Mouse (Mus musculus) Muller cell, postnatal 12 days (primary cell): ENCODE results near the gene Fbxo17.
"Not testable (repeated sequence)": the region's sequence is repeated elsewhere in the genome, so short reads cannot be mapped to it uniquely, and the experiment has no call there.

ENCODE experiments used
- DNase-seq: peaks from one replicate; pipeline ENCODE4 v3.0.0-alpha.2; 2015; ENCODE audit errors: inconsistent ontology term

Gene Fbxo17

DNA sequence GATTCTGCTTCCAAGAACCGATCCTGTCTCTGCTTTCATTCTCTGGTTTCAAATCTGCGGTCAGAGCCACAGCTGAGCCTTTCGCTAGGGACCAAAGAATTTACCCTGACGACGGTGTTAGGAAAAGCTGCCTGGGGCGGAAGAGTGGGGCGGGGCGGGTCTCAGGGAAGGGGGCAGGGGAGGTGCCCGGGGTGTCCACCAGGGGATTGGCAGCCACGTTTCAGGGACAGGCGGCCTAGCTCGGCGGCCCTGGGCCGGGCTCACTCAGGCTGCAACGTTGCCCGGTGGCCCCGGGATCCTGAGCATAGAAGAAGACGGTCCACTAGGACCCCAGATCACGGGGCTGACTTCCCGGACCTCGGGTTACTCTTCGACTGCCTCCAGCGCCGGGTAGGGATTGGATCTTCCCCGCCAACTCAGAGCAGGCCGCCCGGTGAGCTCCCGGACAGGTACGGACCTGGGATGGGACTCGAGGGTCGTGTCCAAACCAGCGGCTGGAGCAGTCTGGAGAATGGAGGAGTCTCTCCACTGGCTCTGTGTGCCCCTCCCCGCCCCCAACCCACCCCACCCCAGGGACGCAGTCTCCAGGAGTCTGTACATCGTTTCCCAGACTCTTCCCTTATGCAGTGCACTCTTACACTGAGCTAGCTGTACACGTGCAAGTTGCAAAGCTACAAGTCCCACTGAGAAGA is at the start of gene Fbxo17:
Fbxo17 (plus strand) TSS at position 215 of the 692 bp plus-strand sequence.
- DNase-seq = peak; percentile 93

DNA sequence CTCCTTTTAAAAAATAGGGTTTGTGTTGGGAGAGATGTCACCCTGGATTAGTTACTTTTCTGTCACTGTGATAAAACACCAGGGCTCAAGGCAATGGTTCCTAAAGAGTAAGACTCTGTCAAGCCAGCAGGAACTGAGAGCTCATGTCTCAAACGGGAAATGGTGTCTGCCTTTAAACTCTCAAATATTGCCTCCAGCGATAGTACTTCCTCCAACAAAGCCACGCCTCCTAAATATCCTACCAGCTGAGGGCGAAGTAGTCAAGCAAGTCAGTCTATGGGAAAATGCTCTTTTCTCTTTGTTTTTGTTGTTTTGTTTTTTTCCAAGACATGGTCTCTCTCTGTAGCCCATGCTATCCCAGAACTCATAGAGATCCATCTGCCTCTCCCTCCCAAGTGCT is 45.4 kb upstream of the Fbxo17 start:
- DNase-seq = no peak

DNA sequence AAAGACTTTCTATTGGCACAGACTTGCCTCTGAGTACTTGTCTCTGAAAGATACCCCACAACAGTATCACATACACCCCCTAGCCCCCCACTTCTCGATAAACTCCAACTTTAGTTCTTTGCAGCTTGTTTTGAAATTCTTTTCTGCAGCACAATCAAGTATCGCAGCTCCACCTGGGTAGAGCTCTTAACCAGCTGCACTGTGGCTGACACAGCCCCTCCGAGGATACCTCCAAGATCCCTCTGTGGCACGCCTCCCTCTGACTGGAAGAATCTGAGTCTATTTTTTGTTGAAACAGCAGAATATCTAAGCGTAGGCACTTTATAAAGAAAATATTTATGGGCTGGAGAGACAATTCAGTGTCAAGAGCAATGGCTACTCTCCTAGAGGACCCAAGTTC is 44.3 kb upstream of the Fbxo17 start:
- DNase-seq = no peak

DNA sequence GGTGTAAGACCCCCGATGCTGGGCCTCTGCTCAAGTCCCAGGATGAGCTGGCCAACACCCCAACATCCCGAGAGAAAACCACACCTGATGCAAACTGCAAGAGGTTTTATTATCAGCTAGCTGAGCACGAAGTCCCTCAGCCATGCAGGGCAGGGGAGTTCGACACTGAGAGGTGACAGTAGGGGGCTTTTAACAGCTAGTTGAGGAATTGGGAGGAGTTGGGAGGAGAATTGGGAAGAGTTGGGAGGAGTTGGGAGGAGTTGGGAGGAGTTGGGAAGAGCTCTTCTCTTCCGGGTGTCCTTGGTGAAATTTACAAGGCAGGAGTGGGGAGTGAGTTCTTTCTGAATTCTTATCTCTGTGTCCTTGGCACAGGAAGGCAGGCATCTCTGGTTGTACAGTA is 43.8 kb upstream of the Fbxo17 start:
- DNase-seq = not testable (repeated sequence)

DNA sequence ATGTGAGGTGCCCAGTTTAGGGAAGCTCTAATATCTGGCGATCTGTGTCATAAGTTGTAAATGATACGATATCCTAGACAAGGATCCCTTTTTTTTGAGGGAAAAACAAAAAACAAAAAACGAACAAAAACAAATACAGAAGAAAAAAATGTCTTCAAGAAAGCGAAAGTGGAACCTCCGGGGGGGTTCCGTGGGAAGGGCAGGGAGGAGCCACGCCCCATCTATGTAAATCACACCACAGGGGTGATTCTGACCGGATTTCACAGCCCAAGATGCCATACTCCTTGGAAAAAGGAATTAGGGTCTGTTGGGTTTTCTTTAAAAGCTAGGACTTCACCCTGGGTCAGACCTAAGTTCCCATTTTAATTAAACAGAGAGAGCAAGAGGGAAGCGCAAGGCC is 41.6 kb upstream of the Fbxo17 start:
- no peak for DNase-seq

DNA sequence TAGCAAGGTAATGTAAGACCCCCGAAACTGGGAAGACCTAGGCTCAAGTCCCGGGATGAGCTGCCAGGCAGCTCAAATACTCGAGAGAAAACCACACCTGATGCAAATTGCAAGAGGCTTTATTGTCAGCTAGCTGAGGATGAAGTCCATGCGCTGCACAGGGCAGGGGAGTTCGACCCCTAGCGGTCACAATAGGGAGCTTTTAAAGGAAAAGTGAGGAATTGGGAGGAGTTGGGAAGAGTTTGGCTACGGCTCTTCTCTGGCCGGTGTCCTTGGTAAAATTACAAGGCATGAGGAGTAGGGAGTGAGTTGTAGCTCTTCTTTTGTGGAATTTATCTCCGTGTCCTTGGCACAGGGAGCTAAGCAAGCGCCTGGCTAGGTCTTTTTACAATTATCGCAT is 40.9 kb upstream of the Fbxo17 start:
- DNase-seq = no peak

DNA sequence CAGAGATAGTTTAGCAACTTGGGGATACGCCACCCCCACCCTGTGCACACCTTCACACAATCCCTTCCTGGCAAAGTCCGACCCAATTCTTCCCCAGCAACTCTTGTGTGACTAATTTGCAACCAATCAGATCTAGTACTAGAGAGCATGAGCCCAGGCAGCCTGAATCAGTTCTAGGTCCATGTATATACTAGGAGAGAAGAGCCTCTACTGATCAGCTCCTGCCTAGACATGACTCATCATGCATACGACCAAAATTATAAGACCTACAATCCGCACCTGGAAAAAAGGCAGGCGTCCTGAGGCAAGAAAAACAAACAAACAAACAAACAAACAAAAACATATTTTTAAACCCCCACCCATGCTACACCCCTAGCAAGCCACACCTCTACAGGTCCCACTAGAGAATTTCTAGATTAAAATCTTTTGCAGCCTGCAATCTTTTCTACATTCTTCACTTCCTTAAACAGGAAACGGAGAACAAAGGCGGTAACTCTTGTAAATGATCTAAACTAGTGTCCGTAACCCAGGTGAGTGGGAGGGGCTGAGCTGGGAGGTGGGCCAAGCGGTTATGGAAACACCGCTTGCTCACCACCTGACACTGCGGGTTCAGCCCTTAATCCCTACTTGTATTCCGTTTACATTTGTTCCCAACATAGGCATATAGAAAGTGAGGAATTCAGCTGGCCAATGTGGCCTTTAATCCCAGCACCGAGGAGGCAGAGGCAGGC is 39.6 kb upstream of the Fbxo17 start:
- DNase-seq = no peak

DNA sequence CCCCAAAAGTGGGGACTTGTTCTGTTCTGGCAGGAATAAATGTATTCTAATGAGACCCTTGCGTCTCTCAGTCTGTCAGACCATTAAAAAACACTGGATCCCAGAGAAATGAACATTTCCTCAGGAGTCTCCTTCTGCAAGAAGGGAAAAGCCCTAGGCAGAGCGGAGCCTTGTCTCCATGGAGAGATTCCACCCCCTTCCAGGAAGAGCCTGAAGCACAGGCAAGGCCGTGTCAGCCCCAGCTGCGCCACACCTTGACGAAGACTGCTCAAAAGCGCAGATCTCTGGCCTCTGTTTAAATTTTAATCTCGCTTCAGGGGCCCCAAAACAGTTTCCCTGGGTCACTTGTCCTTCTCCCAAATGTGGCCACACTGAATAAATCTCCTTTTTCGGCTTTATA is 39.0 kb upstream of the Fbxo17 start:
- DNase-seq = no peak

DNA sequence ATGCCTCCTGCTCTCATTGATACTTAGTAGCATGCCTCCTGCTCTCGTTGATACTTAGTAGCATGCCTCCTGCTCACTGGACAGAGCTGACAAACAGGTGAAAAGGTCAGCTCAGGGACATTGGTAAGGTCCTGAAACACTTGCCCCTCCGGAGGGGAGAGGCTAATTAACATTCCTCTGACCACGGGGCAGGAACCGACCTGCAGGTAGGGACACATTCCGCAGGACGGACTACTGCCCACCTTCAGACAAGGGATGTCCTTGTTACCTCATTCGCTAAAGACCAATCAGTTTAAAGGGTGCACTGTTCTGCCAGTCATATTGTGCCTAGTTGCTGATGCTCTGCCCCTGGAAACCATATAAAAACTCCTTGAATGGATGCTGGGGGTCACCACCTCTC is 25.5 kb upstream of the Fbxo17 start:
- no peak for DNase-seq

DNA sequence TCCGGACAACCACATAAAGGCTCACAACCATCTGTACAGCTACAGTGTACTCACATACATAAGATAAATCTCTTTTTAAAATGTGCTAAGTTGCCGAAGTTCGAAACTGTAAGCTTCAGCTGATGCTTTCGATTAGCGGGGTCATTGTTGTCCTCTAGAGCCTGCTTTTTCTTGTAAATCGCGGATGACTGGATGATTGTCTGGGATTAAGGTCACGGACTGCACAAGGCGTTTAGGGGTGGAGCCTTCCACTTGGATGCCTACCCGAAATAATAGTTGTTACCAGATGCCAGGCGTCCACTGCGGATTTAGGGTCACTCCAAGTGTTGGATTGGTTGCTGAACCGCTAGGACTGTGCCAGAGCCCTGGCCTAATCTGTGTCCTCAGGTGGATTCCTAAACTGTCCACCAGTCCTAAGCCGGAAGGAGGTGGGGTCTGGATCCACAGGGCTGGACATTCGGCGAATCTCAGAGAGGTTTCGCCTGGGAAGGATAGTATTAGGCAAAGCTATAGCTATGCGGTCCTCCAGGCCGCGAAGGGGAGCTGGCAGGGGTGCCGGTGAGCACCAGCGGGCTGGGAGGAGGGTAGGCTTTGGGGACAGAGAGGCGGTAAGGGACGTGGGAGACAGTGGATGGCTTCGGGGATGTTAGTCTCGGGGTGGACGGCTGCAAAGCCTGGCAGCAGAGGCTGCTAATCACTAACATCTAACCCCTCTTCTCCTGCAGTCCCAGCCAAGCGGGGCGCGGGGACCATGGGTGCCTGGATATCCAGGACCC is 23.9 kb upstream of the Fbxo17 start, which contains the start of gene Fbxo27:
Fbxo27 (plus strand) TSS at position 305 of the 776 bp plus-strand sequence.
- DNase-seq = peak; percentile 66

DNA sequence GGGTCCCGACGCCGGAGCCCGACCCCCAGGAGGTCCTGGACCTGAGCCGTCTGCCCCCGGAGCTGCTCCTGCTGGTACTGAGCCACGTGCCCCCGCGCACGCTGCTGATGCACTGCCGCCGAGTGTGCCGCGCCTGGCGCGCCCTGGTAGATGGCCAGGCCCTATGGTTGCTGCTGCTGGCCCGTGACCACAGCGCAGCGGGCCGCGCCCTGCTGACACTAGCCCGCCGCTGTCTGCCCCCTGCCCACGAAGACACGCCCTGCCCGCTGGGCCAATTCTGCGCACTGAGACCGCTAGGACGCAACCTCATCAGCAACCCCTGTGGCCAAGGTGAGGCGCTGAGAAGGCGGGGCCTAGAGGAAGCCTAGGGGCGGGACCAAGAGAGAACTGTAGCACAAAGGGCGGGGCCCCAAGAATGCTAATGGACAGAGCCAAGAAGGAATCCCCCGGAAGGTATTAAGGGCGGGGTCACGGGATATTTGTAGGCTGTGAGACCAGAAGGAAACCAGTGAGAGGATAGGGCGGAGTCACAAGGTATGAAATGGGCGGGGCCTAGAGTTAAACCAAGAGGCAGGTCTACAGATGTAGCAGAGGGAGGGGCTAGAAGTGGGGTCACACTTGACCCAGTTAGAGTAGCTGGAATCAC is 23.2 kb upstream of the Fbxo17 start:
- DNase-seq = peak; percentile 88

DNA sequence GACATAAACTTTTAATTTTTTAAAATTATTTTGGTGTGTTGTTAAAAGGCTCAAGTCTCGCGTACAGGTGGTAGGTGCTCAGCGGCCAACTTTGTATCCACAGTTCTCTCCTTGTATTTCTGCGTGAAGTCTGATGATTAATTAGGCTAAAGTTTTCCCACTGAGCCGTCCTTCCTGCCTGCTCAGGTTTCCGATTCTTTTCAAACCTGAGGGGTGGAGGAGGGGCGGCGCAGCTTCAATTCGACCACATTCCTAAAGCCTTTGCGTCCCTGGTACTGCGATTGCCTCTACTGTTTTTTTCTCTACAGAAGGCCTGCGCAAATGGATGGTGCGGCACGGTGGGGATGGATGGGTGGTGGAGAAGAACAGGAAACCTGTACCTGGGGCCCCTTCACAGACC is 22.2 kb upstream of the Fbxo17 start:
- DNase-seq = peak; percentile 15

DNA sequence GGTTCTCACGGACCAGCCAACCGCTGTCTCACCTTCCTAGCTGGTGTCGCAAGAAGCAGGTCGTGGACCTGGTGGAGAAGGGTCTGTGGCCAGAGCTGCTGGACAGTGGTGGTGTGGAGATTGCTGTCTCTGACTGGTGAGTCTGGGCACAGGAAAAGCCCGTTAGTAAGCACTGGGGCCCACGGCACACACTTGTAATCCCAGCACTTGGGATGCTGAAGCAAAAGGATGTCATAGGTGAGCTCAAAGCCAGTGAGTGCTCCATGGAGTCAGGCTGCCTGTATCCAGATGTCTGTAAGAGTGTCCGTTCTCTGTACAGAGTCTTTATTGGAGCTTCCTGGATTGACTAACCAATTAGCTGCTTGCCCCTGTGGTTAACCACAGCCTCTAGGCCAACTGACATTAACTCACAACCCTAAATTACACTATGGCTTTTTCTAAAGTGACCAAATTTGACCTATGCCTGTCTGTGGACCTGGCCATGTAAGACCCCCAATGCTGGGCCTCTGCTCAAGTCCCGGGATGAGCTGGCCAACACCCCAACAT is 21.6 kb upstream of the Fbxo17 start:
- DNase-seq = no peak

DNA sequence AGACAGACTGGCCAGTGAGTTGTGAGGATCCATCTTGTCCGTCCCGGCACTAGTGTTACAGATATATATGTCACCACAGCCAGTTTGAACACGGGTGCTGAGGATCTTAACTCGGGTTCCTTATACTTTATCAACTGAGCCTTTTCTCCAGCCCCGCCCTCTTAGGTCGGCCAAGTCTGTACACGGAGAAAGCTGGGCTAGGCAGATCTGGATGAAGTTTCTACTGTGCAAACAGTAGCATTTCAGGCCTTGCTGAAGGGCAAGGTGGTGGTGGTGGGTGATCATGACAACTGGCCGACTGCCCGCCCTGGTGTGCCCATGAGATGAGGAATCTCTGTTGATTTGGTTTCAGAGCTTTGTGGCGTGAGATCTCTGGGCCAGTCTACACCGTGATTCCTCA is 19.3 kb upstream of the Fbxo17 start:
- no peak for DNase-seq

DNA sequence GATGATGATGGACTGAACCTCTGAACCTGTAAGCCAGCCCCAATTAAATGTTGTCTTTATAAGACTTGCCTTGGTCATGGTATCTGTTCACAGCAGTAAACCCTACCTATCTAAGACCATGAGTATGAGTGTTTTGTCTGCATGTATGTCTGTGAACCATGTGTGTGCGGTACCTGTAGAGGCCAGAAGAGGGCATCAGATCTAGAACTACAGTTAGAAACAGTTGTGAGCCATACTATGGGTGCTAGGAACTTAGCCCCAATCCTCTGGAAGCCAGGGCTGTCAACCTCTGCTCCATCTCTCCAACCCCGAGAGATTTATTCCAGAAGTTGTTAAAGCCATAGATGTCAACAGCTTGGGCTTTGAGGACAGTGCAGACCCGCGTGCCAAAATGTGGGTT is 16.3 kb upstream of the Fbxo17 start:
- no peak for DNase-seq

DNA sequence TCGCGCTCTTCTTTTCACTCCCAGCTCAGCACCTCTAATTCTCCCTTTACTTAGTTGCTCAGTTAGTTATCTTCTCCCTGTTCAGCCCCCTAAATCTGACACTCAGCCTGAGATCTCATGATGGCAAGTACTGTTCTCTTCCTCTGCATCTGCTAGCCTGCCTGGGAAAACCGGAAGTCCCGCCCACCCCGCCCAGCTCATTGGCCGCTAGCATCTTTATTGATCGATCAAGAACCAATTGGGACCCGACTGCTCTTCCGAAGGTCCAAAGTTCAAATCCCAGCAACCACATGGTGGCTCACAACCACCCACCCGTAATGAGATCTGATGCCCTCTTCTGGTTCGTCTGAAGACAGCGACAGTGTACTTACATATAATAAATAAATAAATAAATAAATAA is 15.3 kb upstream of the Fbxo17 start:
- DNase-seq = not testable (repeated sequence)

DNA sequence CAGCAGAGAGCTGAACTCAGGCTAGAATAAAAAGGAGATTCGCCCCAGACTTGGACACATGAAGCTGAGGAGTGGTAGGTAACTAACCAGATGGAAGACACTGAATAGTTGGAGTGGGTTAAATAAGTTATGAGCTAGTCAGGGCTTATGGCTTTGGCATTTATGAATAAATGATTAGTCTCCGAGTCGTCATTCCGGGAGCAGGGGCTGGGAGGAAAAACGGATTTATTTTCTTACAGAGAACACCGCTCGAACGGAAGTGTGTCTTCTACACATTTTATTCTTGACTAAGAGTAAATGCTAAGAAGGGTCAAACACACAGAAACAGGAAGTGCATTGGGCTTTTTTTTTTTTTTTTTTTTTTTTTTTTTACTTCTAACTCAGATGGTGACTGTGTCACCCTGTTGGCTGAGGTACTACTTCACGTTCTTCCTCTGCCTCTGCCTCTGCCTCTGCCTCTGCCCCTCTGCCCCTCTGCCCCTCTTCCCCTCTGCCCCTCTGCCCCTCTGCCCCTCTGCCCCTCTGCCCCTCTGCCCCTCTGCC is 13.9 kb upstream of the Fbxo17 start:
- no peak for DNase-seq

DNA sequence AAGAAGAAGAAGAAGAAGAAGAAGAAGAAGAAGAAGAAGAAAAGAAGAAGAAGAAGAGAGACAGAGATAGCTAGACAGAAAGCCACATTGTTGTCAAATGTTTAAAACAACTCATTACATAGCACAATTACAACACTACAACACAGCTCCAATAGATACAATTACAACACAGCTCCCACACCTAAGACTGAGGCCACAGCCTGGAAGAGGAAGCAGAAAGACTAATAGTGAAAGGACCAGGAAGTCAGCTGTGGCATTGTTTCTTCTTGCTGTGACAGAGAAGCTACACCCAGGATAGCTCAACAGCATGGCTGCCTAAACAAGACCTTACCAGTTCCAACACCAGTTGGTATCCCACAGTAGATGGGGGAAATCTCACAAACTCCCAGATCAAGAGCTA is 7.2 kb upstream of the Fbxo17 start:
- no peak for DNase-seq

DNA sequence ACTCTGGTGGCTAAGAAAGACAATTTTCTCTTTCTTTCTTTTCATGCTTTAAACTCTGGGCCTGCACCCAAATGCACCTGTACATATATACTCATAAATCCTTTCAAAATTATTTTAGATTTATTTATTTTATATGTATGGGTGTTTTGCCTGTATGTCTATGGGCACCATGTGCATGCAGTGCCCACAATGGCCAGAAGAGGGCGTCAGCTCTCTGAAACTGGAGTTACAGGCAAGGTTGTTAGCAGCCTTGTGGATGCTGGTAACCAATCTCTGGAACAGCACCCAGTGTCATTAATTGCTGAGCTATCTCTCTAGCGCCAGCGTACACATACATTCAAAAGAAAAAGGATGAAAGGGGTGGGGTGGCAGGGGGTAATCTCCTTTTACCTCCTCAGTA is 5.6 kb upstream of the Fbxo17 start:
- no peak for DNase-seq

DNA sequence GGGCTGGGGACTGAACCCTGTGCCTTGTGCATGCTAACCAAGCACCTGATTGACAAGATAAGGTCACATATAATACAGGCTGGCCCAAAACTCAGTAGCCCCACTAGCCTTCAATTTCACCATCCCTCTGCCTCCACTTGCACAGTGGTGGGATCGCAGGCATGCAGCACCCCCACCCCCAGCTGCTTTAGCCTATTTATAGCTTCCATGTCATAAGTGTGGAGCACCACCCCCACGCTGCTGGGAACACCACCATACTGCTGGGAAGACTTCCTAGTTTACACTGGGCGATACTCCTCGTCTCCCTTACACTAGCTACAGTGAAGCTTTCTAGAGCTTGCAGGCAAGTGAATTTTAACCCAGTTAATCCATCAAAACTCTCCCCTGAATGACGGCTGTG is 1.9 kb upstream of the Fbxo17 start:
- DNase-seq = no peak

DNA sequence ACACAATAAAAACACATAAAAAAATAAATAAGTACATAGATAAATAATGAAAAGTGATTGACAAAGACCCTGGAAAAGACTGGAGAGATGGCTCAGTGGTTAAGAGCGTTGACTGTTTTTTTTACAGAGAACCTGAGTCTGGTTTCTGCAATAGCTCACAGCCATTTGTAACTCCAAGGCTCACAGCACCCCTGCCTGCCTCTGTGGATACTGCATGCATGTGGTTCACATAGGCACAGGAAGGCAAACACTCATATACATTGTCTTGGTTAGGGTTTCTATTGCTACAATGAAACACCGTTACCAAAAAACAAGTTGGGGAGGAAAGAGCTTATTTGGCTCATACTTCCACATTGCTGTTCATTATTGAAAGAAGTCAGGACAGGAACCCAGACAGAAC is 1.0 kb upstream of the Fbxo17 start:
- no peak for DNase-seq

DNA sequence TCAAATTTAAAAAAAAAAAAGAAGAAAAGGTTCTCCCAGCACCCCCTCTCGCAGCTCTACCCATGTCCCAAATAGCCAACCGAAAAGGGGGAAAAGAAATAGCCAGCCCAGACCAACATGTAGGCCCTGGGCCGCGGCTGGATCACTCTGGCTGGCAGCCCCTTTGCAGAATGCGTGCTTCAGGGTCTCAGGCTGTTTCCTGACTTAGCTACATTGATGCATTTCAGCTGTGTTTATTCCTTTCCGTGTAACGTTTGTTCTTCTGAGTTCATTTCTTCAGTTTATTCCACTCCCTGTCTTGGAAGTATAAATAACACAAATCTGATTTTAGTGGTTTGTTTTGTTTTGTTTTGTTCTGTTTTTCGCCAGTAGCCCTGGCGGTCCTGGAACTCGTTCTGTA is 1.1 kb downstream of the Fbxo17 start:
- no peak for DNase-seq
